Mouse (Mus musculus) embryonic facial prominence, embryonic 14.5 days (tissue): ENCODE measurements around the gene Mbnl2. TPM values are rescaled to one million over a fixed set of nuclear protein-coding genes. Genes with fewer than 3 reads are reported as not detected.

Source experiments
- ATAC-seq: fragments of 200-750 bp; cut with Nextera tagmentation; 2 replicates; pipeline ENCODE4 v1.8.0; 2017; ENCODE audit warnings: low read depth, moderate number of reproducible peaks, moderate TSS enrichment
- DNase-seq: peaks from one replicate; pipeline ENCODE4 v3.0.0-alpha.2; 2015; ENCODE audit warnings: low spot score
- H3K27ac ChIP-seq: fragments of 300-500 bp; sonication (generic); replicated peaks from 2 replicates; pipeline ENCODE4 v1.5.1; 2014; ENCODE audit warnings: low read depth, mild to moderate bottlenecking, low read length, moderate library complexity
- H3K27me3 ChIP-seq: fragments of 300-500 bp; sonication (generic); replicated peaks from 2 replicates; pipeline ENCODE4 v1.6.1; 2014; ENCODE audit warnings: low read length; ENCODE audit not compliant: control insufficient read depth, insufficient read depth
- H3K36me3 ChIP-seq: fragments of 300-500 bp; sonication (generic); 2 replicates; pipeline ENCODE4 v1.6.1; 2014; ENCODE audit warnings: low read length, mixed read lengths; ENCODE audit not compliant: control insufficient read depth, insufficient read depth
- H3K4me1 ChIP-seq: fragments of 300-500 bp; sonication (generic); 2 replicates; pipeline ENCODE4 v1.6.1; 2014; ENCODE audit warnings: antibody characterized with exemption, low read length; ENCODE audit not compliant: control insufficient read depth, insufficient read depth
- H3K4me2 ChIP-seq: fragments of 300-500 bp; sonication (generic); 2 replicates; pipeline ENCODE4 v1.6.1; 2014; ENCODE audit warnings: low read depth, mild to moderate bottlenecking, low read length, moderate library complexity, mixed read lengths
- H3K4me3 ChIP-seq: fragments of 300-500 bp; sonication (generic); 2 replicates; pipeline ENCODE4 v1.5.1; 2014; ENCODE audit warnings: low read depth, mild to moderate bottlenecking, low read length
- H3K9ac ChIP-seq: fragments of 300-500 bp; sonication (generic); 2 replicates; pipeline ENCODE4 v1.6.1; 2014; ENCODE audit warnings: low read depth, mild to moderate bottlenecking, low read length, moderate library complexity, mixed read lengths
- H3K9me3 ChIP-seq: fragments of 300-500 bp; sonication (generic); 2 replicates; pipeline ENCODE4 v1.6.1; 2016; ENCODE audit warnings: low read length; ENCODE audit not compliant: control insufficient read depth
- WGBS: fragments of 180-500 bp; shearing (Covaris S2); extraction: QIAGEN DNeasy Blood & Tissue Kit; methylation state at CpG from one replicate; pipeline ENCODE4 v1.1.7; 2014; 5-methylcytosine and 5-hydroxymethylcytosine counted together
- polyA plus RNA-seq: library from polyadenylated mRNA; unstranded; fragments of >200 nt; fragmentation: Nextera tagmentation; extraction: Ambion mirVana; gene quantifications from 2 replicates; pipeline ENCODE4 v1.2.1, GENCODE M21; 2014

Gene Mbnl2
- polyA plus RNA-seq, 1 experiment from 2014 or later = 162 TPM

DNA sequence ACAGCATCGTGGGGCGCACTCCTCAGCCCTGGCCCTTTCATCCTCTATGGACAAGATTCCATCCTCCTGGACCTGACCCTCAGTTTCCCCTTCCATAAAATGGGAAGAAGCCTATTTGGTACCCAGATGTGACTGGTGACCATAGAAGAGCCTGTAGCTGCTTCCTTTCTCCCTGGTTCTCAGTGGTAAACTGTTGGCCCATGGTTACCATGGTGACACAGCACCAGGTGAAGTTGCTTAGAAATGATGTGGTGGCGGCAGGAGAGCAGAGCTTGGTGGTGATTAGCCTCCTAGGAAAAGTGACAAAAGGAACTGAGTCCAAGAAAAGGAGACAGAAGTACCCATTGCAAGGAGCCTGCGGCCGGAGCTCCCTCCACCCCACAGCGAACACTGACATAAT, 34.2 kb downstream of the Mbnl2 start:
- 0 out of 2 replicates have a peak, but pooled peaks cover 12% of the 10 kb centered on the region for H3K36me3 ChIP-seq
- ATAC-seq (no peak), DNase-seq (no peak)
- H3K4me1 ChIP-seq = peaks cover 63% of the 10 kb centered on the region
- H3K9me3 ChIP-seq = no peaks in the 10 kb centered on the region
- H3K27ac ChIP-seq = 0 out of 2 replicates have a peak overlapping the region, but pooled peaks have one; percentile 5
- no peak overlapping the region for H3K4me3 ChIP-seq
- H3K9ac ChIP-seq = no peak overlapping the region
- WGBS = 90% methylated on average over 6 of the region's 6 CpGs
- no peaks in the 10 kb centered on the region for H3K27me3 ChIP-seq
- no peak overlapping the region for H3K4me2 ChIP-seq

DNA sequence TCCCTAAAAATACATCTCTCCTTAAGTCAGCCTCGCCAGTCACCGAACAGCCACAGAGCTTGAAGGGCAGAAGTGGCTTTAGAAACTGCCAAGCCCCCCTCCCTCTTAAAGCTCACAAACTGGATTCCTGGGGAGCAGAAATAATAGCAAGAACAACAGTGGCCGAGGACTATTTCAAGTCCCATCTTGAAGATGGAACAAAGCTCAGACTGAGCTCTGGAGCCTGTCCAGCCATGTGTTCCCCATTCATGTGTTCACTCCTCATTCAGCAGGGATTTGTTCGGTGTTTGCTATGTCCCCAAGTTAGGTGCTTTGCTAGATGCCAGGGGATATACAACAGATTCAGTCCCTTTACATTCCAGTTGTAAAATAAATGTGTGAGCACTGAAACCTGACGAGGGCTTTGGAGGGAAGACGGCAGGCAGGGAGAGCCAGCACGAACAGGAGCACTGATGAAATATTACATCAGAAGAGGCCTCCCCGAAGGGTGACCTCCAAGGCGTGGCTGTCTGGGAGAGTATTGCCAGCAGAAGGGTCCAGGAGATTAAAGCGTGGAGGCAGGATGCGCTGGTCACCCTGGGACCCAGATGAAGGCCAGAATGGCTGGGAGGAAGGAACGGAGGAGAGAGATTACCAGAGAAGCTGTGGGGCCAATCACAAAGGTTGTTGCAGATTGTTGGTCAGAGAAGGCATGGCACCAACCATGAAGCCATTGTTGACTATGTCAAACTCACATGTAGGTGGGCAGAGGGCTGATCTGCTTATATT, 36.0 kb downstream of the Mbnl2 start:
- H3K4me2 ChIP-seq = no peak overlapping the region
- peaks cover 60% of the 10 kb centered on the region for H3K4me1 ChIP-seq
- H3K27me3 ChIP-seq = no peaks in the 10 kb centered on the region
- peak; percentile 65 for DNase-seq
- no peaks in the 10 kb centered on the region for H3K9me3 ChIP-seq
- H3K36me3 ChIP-seq = 0 out of 2 replicates have a peak, but pooled peaks cover 15% of the 10 kb centered on the region
- peak overlapping the region; percentile 35; the same call in 1 of the 2 replicates for H3K27ac ChIP-seq
- WGBS = 68% methylated on average over 12 of the region's 12 CpGs
- no peak overlapping the region; the same call in 1 of the 2 replicates for H3K9ac ChIP-seq
- no peak for ATAC-seq
- H3K4me3 ChIP-seq = no peak overlapping the region

DNA sequence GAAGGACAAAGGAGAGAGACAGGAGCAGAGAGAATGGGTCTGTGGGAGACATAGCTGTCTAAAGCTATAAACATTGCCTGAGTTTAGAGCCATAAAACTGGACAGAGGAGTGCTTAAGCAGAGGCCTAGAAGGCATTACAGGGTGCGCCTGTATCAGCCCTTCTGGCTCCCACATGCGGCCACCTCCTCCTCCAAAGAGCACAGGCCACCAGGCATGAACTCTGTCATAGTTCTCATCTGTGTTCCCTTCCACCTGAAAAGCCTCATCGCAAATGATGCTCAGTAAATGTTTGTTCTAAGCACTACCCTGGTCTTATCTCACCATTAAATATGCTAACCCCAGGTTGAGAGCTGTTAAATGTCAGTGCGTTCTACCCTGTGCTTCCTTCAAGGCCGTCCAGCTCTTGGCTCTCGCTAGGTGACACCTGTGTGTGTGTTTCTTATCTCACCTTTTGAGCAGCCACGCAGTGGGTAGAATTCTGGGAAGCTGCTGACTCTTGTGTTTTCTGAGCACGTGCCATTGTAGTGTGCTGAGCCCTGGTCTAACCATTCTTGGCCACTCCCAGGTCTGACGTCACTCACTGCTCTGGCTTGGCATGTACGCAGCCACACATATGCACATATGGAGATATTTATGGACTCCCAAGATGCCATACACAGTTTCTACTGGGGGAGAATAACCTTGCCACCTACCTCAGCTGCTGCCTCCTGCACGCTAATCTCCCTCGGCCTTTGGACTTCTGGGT, 37.4 kb downstream of the Mbnl2 start:
- peaks cover 49% of the 10 kb centered on the region for H3K4me1 ChIP-seq
- peak; percentile 77 for DNase-seq
- H3K27me3 ChIP-seq = no peaks in the 10 kb centered on the region
- H3K9ac ChIP-seq = no peak overlapping the region
- no peak overlapping the region for H3K4me2 ChIP-seq
- peak overlapping the region; percentile 52 for H3K27ac ChIP-seq
- H3K9me3 ChIP-seq = no peaks in the 10 kb centered on the region
- peak; percentile 70 for ATAC-seq
- H3K4me3 ChIP-seq = no peak overlapping the region
- peaks cover 18% of the 10 kb centered on the region; the same call in 1 of the 2 replicates for H3K36me3 ChIP-seq
- WGBS = 66% methylated on average over 12 of the region's 12 CpGs

DNA sequence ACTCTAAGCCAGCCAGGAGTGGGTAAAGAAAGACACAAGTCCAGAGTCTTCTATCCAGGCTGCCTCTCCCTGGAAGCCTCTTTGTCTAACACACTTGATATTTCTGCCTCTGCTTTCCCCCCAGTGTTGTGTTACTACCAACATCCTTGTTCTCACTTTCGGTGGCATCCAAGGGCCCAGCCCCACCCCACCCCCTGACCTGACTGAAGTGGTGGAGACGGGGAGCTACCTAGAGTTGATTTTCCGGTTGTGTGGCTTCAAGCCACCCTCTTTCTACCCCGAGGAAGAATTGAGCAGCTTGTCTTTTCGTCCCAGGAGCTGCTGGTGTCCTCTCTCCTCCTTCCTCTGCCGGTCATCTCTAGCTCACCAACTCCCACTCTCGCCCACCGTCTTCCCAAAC, 38.0 kb downstream of the Mbnl2 start:
- no peak overlapping the region for H3K4me3 ChIP-seq
- H3K27ac ChIP-seq = peak overlapping the region; percentile 52
- no peak overlapping the region for H3K4me2 ChIP-seq
- H3K4me1 ChIP-seq = peaks cover 49% of the 10 kb centered on the region
- H3K27me3 ChIP-seq = no peaks in the 10 kb centered on the region
- no peaks in the 10 kb centered on the region for H3K9me3 ChIP-seq
- peaks cover 18% of the 10 kb centered on the region; the same call in 1 of the 2 replicates for H3K36me3 ChIP-seq
- no peak overlapping the region for H3K9ac ChIP-seq
- DNase-seq (peak; percentile 67), ATAC-seq (peak; percentile 58; the same call in 1 of the 2 replicates)
- 71% methylated on average over 8 of the region's 8 CpGs for WGBS

DNA sequence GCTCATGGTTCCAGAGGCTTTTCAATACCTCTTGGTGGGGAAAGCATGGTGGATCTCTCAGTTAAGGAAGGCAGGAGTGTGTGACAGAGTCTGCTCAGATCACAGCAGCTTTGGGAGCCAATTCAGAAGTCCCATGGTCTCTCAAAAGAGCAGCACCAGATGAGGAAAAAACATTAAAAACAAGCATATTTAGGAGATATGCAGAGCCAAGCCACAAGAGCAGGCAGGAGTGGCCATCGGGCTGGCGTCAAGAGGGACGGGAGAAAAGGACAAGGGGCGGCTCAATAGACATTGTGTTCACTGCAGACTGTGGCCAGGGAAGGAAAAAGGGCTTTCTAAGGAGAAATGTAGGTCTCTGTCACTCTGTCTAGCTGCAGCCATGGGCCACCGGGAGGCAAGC, 40.3 kb downstream of the Mbnl2 start:
- 86% methylated on average over 5 of the region's 5 CpGs for WGBS
- Histone ChIP-seq H3K36me3 (peaks cover 25% of the 10 kb centered on the region; the same call in 1 of the 2 replicates), H3K9me3 (no peaks in the 10 kb centered on the region), H3K4me3 (no peak overlapping the region), H3K9ac (no peak overlapping the region), H3K4me1 (peaks cover 39% of the 10 kb centered on the region), H3K4me2 (no peak overlapping the region), H3K27ac (no peak overlapping the region), H3K27me3 (no peaks in the 10 kb centered on the region)
- DNase-seq (no peak), ATAC-seq (no peak)

DNA sequence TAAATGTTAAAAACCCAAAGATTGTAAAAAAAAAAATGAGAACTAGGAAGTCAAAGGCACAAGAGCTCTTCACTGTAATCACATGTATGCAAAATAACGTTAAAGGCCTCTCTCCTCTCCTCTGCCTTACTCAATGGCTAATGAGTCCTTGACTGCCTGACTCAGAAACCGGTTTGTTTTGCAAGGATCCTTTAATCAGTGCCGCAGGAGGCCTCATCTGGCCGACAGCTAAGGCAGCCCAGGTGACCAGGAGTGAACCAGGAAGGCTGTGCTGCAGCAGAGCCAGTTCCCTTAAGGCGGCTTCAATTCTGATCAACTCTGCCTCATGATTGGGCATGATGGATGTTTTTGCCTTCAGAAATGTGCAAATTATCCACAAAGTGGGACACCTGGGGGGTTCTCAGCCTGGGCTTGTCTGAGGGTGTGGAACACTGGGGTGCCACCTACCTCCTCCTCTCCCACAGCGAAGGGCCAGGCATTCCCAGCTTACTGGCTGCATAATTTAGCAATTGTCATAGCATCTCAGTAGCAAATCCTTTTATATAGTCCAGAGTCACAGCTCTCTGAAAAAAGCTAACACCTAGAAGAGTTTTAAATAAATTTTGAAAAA, 43.0 kb downstream of the Mbnl2 start:
- no peak overlapping the region for H3K27ac ChIP-seq
- 41% methylated on average over 6 of the region's 6 CpGs for WGBS
- H3K9me3 ChIP-seq = no peaks in the 10 kb centered on the region
- H3K4me1 ChIP-seq = peaks cover 34% of the 10 kb centered on the region; the same call in 1 of the 2 replicates
- H3K36me3 ChIP-seq = peaks cover 29% of the 10 kb centered on the region; the same call in 1 of the 2 replicates
- H3K27me3 ChIP-seq = no peaks in the 10 kb centered on the region
- DNase-seq (peak; percentile 81), ATAC-seq (peak; percentile 56)
- H3K4me3 ChIP-seq = no peak overlapping the region
- no peak overlapping the region for H3K4me2 ChIP-seq
- no peak overlapping the region for H3K9ac ChIP-seq

DNA sequence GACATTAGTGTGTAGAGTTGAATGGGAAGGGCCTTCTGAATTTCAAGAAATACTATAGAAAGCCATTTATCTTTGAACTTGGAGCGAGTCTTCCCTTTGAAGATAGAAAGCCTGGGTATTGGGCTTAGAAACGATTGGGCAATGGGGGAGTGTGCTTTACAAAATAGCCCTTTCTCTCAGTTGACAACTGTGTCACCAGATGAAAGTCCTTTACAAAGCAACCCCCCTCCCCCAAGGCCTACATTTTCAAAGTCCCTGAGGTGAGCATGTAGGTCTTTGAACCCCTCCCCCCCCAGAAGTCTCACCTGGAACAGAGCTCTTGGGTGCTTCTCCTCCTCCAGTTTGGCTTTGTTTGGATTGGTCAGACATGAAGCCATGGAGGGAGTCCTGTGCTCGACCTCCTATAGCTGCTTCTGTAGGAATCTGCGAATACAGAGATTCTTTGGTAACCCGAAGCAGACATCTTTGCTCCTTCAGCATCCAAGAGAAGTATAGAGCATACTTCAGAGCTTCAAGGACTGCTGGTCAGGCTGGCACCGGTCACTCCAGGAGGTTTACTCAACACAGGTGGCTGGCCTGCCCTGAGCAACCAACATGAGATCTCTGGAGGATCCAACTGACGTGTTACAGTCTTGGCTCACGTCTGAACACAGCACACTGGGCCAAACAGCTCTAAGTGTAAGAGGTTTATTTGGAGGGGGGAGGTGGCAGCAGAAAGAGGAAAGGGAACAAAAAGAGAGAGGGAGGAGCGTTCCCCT, 43.7 kb downstream of the Mbnl2 start:
- H3K4me1 ChIP-seq = peaks cover 30% of the 10 kb centered on the region; the same call in 1 of the 2 replicates
- H3K36me3 ChIP-seq = peaks cover 23% of the 10 kb centered on the region; the same call in 1 of the 2 replicates
- H3K27me3 ChIP-seq = no peaks in the 10 kb centered on the region
- H3K9me3 ChIP-seq = no peaks in the 10 kb centered on the region
- H3K9ac ChIP-seq = no peak overlapping the region
- WGBS = 70% methylated on average over 9 of the region's 9 CpGs
- H3K4me2 ChIP-seq = no peak overlapping the region
- H3K4me3 ChIP-seq = no peak overlapping the region
- DNase-seq = no peak
- no peak overlapping the region for H3K27ac ChIP-seq
- ATAC-seq = no peak

DNA sequence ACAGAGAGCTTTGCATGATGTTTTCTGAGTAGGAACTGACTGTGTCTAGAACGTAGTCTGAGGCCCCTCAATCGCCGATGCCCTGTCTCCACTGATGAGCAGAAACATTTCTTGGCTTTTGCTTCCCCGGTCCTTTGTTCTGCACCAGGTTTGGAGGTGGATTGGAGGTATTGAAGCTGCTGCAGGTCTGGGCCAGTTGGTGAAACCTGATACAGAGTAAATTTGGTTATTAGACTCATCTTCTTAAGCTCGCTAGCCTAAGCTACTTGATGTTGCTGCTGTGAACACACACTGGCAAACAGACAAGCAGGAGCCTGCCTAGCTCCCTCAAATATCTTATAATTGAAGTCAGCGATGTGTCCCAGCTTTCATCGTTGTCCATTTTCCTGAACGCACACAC, 46.6 kb downstream of the Mbnl2 start:
- H3K27me3 ChIP-seq = no peaks in the 10 kb centered on the region
- no peak overlapping the region for H3K9ac ChIP-seq
- no peak overlapping the region for H3K4me3 ChIP-seq
- H3K4me2 ChIP-seq = no peak overlapping the region
- peak; percentile 60; the same call in 1 of the 2 replicates for ATAC-seq
- H3K36me3 ChIP-seq = peaks cover 38% of the 10 kb centered on the region
- DNase-seq = peak; percentile 80
- H3K9me3 ChIP-seq = no peaks in the 10 kb centered on the region
- WGBS = 66% methylated on average over 8 of the region's 8 CpGs
- H3K4me1 ChIP-seq = peaks cover 30% of the 10 kb centered on the region; the same call in 1 of the 2 replicates
- peak overlapping the region; percentile 56 for H3K27ac ChIP-seq
